Mouse (Mus musculus): ENCODE results near the gene Gm17545. TPM values are rescaled to one million over a fixed set of nuclear protein-coding genes. Genes with fewer than 3 reads are reported as not detected.

Gene Gm17545
- polyA plus RNA-seq, 1 experiment from 2014 or later = not detected

DNA sequence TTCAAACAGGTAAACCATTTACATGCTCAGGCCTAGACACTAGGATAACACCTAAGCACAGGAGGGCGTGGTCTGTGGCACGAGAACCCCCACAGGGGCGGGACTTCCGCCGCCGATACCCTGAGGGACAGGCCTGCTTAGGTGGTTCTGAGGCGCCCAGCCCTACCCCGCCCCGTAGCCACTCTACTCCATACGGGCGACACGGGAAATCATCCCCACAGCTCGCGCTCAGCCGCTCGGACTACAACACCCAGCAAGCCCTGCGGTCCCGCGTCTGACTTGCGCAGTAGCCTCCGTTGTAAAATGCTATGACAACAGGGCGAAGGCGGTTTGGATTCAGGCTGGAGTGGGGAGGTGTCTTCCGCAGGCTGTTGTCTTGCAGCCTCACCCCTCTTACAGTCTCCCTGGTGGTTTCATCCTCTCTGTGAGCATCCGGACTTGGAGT is 21.4 kb downstream of the Gm17545 start, which contains the start of gene Bbs9:
Bbs9 (plus strand) TSS at position 292 of the 445 bp plus-strand sequence.
- Histone ChIP-seq H3K4me3 (peak within 1 kb of the TSS; percentile 74), H3K36me3 (no peaks in the 10 kb centered on the region), H3K27me3 (no peaks in the 10 kb centered on the region), H3K9ac (peak within 1 kb of the TSS; percentile 75), H3K9me3 (no peaks in the 10 kb centered on the region), H3K27ac (peak within 1 kb of the TSS; percentile 55), H3K4me1 (peaks cover 13% of the 10 kb centered on the region), H3K4me2 (replicated peaks) (peak within 1 kb of the TSS; percentile 92)
- under 1% methylated on average over 25 of the region's 25 CpGs for WGBS
- peak; percentile 98 for ATAC-seq (ENCODE audit: low FRiP score, low read depth)

DNA sequence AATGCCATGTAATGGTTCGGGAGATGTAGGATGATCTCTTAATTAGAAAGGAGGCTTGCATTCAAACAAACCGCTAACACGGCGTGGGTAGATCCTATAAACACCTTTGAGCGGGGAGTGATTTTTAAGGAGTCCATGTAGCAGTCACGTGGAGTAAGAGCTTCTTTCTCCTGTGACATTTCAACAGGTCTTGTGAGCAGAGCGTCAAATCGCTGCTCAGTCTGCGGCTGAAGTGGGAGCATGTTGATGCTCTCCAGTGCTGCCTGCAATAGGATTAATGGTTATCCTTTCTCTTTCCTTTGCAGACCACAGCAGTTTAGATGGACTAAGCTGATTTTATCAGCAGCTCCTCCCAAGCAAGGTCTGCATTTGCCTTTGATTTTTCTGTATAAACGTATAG is 22.2 kb downstream of the Gm17545 start:
- no peaks in the 10 kb centered on the region for H3K36me3 ChIP-seq
- H3K27ac ChIP-seq = no peak overlapping the region

DNA sequence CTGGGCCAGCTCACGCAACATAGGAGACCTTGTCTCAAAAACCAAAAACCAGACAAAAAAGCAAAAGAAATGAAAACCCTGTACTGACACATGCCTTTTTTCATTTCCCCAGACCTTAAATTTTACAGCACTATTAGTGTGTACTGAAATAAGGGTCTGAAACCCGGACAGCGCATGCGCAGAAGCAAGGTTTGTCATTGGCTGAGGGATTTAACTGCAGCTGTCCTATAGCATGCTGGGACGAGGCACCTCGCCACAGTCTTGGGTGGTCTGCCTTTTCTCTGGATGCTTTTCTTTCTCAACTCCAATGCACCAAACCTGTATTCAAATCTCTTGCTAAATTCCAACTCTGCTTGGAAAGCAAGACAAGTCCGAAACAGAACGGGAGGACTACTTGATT is 24.9 kb downstream of the Gm17545 start:
- WGBS = 86% methylated on average over 8 of the region's 8 CpGs
- no peak overlapping the region for H3K27ac ChIP-seq
- peaks cover 13% of the 10 kb centered on the region for H3K4me1 ChIP-seq
- no peak overlapping the region for H3K4me3 ChIP-seq
- no peak overlapping the region for H3K9ac ChIP-seq
- no peak overlapping the region for H3K4me2 ChIP-seq (replicated peaks)
- no peaks in the 10 kb centered on the region for H3K27me3 ChIP-seq
- no peaks in the 10 kb centered on the region for H3K36me3 ChIP-seq
- H3K9me3 ChIP-seq = no peaks in the 10 kb centered on the region
- ATAC-seq (ENCODE audit: low FRiP score, low read depth) = no peak

More for the DNA sequence above, 22.2 kb downstream of the Gm17545 start:
- peak overlapping the region; percentile 74 for H3K4me3 ChIP-seq
- WGBS = 4% methylated on average over 10 of the region's 10 CpGs
- ATAC-seq (ENCODE audit: low FRiP score, low read depth) = no peak
- H3K4me2 ChIP-seq (replicated peaks) = peak overlapping the region; percentile 92
- no peaks in the 10 kb centered on the region for H3K27me3 ChIP-seq
- H3K4me1 ChIP-seq = peaks cover 13% of the 10 kb centered on the region
- no peaks in the 10 kb centered on the region for H3K9me3 ChIP-seq
- H3K9ac ChIP-seq = peak overlapping the region; percentile 75

DNA sequence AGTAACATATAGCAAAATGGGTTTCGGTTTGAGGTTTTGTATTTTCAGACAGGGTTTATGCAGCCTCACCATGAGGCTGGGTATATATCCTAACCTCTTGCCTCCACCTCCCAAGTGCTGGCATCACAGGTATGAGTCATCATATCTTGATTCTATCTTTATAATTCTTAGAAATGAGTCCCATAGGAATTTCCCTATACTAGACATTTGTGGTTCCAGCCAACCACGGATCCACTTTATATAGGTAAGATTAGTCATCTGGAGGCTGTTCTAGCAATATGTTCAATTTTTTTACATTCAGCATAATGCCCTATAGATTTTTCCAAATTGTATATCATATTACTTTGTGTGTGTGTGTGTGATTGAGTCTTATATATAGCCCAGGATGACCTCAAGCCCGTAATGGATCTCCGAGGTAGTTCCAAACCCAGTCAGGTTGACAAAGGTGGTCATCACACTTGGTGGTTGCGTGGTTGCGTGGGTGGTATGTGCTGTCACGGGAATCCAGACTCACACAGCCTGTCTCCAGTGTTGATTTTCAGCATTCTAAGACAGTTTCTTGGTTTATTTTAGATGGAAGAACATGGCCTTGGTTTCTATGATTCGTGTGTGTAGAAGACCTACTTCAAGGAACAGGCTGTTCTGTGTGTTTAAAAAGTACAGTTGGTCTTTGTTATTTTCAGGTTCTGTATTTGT is 29.9 kb downstream of the Gm17545 start:
- H3K9me3 ChIP-seq = no peaks in the 10 kb centered on the region

DNA sequence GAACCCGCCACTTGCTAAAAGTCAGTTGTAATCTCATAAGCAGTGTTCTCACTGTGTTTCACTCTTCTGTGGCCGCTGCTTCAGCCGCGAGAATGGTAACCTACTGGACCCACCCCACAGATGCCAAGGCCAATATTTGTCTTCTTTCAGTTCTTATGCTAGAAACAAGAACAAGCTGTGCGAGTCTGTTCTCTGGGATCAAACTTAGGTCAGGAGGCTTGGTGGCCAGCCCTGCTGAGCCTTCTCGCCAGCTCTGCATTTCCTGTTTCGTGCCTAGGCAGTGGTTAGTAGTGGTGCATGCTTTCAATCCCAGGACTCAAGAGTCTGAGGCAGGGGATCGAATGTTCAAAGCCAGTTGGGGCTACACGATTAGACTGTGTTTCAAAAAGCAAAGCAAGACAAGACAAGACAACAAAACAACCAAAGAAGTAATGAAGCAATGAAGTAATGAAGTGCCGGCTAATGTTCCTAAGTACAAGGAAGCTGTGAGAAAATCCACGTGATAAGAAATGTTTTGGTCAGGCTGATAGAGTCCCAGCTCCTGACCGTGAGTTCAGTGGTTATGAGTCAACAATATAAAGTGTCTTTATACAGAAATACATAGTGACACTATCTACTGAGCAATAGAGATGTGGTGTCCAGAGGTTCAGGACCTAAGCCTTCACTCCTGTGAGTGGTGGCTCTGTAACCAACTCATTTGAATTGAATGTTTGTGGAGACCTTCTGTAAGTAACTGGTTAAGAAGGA is 30.6 kb downstream of the Gm17545 start:
- ATAC-seq (ENCODE audit: low FRiP score, low read depth) = no peak
- Histone ChIP-seq H3K9ac (no peak overlapping the region), H3K4me2 (replicated peaks) (no peak overlapping the region), H3K9me3 (no peaks in the 10 kb centered on the region), H3K4me1 (0 out of 2 replicates have a peak, but pooled peaks cover 4% of the 10 kb centered on the region), H3K27ac (no peak overlapping the region), H3K36me3 (no peaks in the 10 kb centered on the region), H3K27me3 (no peaks in the 10 kb centered on the region), H3K4me3 (no peak overlapping the region)
- WGBS = 89% methylated on average over 12 of the region's 12 CpGs

More for the DNA sequence above, 29.9 kb downstream of the Gm17545 start:
- H3K36me3 ChIP-seq = no peaks in the 10 kb centered on the region
- H3K27ac ChIP-seq = no peak overlapping the region
- 0 out of 2 replicates have a peak, but pooled peaks cover 4% of the 10 kb centered on the region for H3K4me1 ChIP-seq
- 95% methylated on average over 8 of the region's 8 CpGs for WGBS
- H3K4me3 ChIP-seq = no peak overlapping the region
- ATAC-seq (ENCODE audit: low FRiP score, low read depth) = no peak
- H3K4me2 ChIP-seq (replicated peaks) = no peak overlapping the region
- no peak overlapping the region for H3K9ac ChIP-seq
- H3K27me3 ChIP-seq = no peaks in the 10 kb centered on the region

DNA sequence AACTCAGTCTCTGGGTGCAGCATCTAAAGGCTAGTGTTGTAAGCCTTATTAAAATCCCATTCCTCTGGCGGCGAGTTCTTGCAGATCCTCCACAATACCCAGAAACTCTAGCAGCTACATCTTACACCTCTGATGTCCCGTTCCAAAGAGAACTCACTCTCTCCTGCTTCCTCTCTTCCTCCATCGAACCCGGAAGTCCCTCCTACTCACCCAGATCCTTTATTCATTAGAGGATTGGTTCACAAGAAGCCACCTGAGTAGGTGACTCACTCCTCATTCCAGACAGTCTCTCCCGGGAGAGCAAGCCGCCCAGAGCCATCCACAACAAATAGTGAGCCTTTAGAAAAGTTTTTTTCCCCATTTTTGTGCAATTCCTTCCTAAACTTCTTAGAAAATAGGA is 32.1 kb downstream of the Gm17545 start:
- 89% methylated on average over 7 of the region's 7 CpGs for WGBS
- no peaks in the 10 kb centered on the region for H3K9me3 ChIP-seq
- H3K36me3 ChIP-seq = no peaks in the 10 kb centered on the region
- H3K4me1 ChIP-seq = 0 out of 2 replicates have a peak, but pooled peaks cover 4% of the 10 kb centered on the region
- no peak overlapping the region for H3K27ac ChIP-seq
- no peak overlapping the region for H3K4me2 ChIP-seq (replicated peaks)
- H3K9ac ChIP-seq = no peak overlapping the region
- ATAC-seq (ENCODE audit: low FRiP score, low read depth) = no peak
- H3K27me3 ChIP-seq = no peaks in the 10 kb centered on the region
- H3K4me3 ChIP-seq = no peak overlapping the region

DNA sequence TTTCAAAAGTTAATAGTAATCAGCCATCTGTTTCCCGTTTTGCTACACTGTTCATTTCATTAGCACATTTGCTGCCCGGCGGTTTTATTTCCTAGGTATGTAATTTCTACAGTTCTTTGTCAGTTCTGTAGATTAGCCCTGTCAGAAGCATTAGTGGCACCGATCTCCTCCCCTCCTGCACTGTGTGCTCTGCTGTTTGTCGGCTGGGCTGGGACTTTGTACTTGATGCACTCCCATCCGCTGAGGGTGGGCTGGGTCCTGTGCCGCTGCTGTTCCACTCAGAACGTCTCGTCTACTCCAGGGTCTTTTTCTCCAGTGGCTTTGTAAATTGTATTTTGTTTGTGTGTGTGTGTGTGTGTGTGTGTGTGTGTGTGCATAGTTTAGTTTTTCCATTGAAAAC is 34.9 kb downstream of the Gm17545 start:
- Histone ChIP-seq H3K36me3 (no peaks in the 10 kb centered on the region), H3K9ac (no peak overlapping the region), H3K9me3 (no peaks in the 10 kb centered on the region), H3K4me2 (replicated peaks) (no peak overlapping the region), H3K27me3 (no peaks in the 10 kb centered on the region), H3K27ac (no peak overlapping the region), H3K4me3 (no peak overlapping the region), H3K4me1 (0 out of 2 replicates have a peak, but pooled peaks cover 4% of the 10 kb centered on the region)
- ATAC-seq (ENCODE audit: low FRiP score, low read depth) = no peak
- WGBS = 40% methylated on average over 9 of the region's 9 CpGs

DNA sequence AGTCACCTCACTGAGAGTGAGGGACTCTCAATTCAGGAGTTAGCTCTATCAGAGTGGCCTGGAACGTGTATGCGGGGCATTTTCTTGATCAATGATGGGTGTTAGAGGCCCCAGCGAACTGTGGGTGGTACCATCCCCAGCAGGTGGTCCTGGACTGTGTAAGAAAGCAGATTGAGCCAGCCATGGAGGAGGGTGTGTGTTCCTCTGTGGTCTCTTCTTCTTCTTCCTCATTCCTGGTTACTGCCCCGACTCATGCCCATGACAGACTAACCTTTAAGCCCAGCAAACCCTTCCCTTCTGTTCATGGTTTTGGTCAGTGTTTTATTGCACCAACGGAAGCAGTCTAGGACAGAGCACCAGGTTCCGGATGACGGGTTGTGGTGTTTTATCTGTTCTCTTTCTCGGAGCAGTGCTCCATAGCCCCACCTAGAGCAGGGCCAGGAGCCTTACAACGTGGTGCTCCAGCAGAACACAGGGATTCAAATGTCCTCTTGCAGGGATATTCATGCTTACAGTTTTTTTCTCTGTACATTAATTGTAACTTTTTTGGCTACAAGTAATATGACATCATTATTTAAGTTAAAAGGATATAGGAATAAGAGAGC is 40.2 kb downstream of the Gm17545 start:
- Histone ChIP-seq H3K4me3 (no peak overlapping the region), H3K27ac (no peak overlapping the region), H3K27me3 (no peaks in the 10 kb centered on the region), H3K36me3 (peaks cover 7% of the 10 kb centered on the region), H3K4me1 (no peaks in the 10 kb centered on the region), H3K9ac (no peak overlapping the region), H3K9me3 (0 out of 2 replicates have a peak, but pooled peaks cover 6% of the 10 kb centered on the region), H3K4me2 (replicated peaks) (no peak overlapping the region)
- WGBS = 86% methylated on average over 9 of the region's 9 CpGs
- 0 out of 2 replicates have a peak, but pooled peaks have one; percentile 11 for ATAC-seq (ENCODE audit: low FRiP score, low read depth)

DNA sequence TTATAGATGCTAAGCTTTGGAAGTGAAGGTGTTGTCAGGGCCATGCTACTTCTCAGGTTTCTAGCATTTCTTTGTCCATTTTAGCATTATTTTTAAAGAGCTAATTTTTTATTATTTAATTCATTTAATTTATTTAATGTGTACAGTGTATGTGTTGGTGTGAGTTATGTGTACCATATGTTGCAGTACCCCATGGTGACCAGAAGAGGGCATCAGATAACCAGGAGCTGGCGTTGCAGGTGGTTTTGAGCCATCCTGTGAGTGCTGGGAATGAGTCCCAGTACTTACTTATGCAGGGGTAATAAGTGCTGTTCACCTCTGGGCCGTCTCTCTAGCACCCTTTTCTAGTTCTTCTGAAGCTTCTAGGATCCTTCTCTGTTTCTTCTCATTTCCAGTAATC is 41.0 kb downstream of the Gm17545 start:
- Histone ChIP-seq H3K9ac (no peak overlapping the region), H3K27ac (no peak overlapping the region), H3K27me3 (no peaks in the 10 kb centered on the region), H3K4me1 (no peaks in the 10 kb centered on the region), H3K36me3 (peaks cover 13% of the 10 kb centered on the region), H3K4me3 (no peak overlapping the region), H3K4me2 (replicated peaks) (no peak overlapping the region), H3K9me3 (0 out of 2 replicates have a peak, but pooled peaks cover 6% of the 10 kb centered on the region)
- no peak for ATAC-seq (ENCODE audit: low FRiP score, low read depth)
- WGBS = 87% methylated on average over 2 of the region's 2 CpGs

DNA sequence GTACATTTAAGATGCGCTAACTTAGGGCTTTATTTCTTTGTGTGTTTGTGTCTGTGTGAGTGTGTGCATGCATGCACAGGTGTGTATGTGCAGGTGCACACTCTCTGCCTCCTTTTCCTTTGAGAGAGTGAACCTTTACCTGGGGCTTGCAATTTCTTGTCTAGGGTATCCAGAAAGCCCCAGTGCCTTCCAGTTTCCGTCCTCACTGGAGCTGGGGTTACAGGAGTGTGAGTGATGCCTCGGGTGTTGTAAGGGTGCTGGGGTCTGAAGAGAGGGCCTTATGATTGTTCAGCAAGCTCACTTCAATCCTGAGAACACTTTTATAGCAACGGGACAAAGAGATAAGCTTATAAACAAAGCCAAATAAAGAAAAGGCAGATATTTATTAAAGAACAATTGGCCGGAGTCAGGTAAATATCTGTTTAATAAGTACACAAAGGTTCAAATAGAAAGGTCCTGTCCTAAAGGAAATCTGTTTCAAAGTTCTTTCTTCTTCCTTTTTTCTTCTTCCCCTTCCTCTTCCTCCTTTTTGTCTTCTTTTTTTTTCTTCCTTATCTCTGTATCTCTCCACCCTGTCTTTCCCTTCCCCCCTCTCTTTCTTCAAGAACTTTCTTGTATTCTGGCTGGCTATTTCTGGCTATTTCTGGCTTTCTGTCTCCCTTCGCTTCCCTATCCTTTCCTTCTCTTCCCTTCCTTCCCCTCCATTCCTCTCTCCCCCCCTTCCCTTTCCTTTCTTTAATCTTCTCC is 43.1 kb downstream of the Gm17545 start:
- no peaks in the 10 kb centered on the region for H3K27me3 ChIP-seq
- H3K4me2 ChIP-seq (replicated peaks) = no peak overlapping the region
- no peak overlapping the region for H3K4me3 ChIP-seq
- 88% methylated on average over 6 of the region's 6 CpGs for WGBS
- H3K36me3 ChIP-seq = peaks cover 17% of the 10 kb centered on the region
- H3K4me1 ChIP-seq = no peaks in the 10 kb centered on the region
- H3K9ac ChIP-seq = no peak overlapping the region
- H3K27ac ChIP-seq = no peak overlapping the region
- 0 out of 2 replicates have a peak, but pooled peaks cover 6% of the 10 kb centered on the region for H3K9me3 ChIP-seq
- ATAC-seq (ENCODE audit: low FRiP score, low read depth) = no peak

DNA sequence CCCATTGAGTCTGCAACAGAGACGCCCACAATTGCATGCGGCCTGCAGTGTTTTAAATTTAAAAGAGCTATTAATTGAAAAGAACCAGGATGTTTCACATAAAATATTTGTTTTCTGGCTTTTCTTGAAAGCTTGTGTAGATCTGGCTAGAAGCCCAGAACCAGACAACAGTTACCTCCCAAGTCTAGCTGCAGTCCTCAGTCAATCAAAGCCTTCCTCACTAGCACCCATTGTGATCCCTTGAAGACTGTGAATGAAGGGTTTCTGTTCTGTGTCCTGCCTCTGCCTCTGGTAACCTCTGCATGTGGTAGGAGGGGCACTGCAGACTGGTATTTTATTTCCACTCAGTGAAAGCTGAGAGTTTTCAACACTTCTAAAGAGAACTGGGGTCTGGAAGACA is 48.9 kb downstream of the Gm17545 start:
- Histone ChIP-seq H3K4me2 (replicated peaks) (no peak overlapping the region), H3K9me3 (no peaks in the 10 kb centered on the region), H3K27ac (peak overlapping the region; percentile 28; the same call in 1 of the 2 replicates), H3K36me3 (peaks cover 14% of the 10 kb centered on the region), H3K9ac (no peak overlapping the region), H3K27me3 (no peaks in the 10 kb centered on the region), H3K4me1 (peaks cover 14% of the 10 kb centered on the region), H3K4me3 (no peak overlapping the region)
- WGBS = 49% methylated on average over 2 of the region's 2 CpGs
- ATAC-seq (ENCODE audit: low FRiP score, low read depth) = peak; percentile 59; the same call in 1 of the 2 replicates

Measured in limb, embryonic 13.5 days (tissue).